Mouse (Mus musculus) embryonic facial prominence, embryonic 15.5 days (tissue): ENCODE measurements around the gene Per3. TPM values are rescaled to one million over a fixed set of nuclear protein-coding genes. Genes with fewer than 3 reads are reported as not detected.
A peak's percentile ranks its signal among the peaks of the same experiment; 100 is the strongest.

Source experiments
- ATAC-seq: fragments of 200-750 bp; cut with Nextera tagmentation; 2 replicates; pipeline ENCODE4 v1.8.0; 2017; ENCODE audit warnings: low read depth, moderate TSS enrichment; ENCODE audit not compliant: insufficient number of reproducible peaks, low FRiP score, low TSS enrichment
- H3K27ac ChIP-seq: fragments of 300-500 bp; sonication (generic); replicated peaks from 2 replicates; pipeline ENCODE4 v1.5.1; 2015; ENCODE audit warnings: mild to moderate bottlenecking, inconsistent platforms
- H3K27me3 ChIP-seq: fragments of 300-500 bp; sonication (generic); 2 replicates; pipeline ENCODE4 v1.6.1; 2015; ENCODE audit warnings: inconsistent platforms
- H3K36me3 ChIP-seq: fragments of 300-500 bp; sonication (generic); 2 replicates; pipeline ENCODE4 v1.6.1; 2015; ENCODE audit warnings: mild to moderate bottlenecking, inconsistent platforms
- H3K4me1 ChIP-seq: fragments of 300-500 bp; sonication (generic); 2 replicates; pipeline ENCODE4 v1.6.1; 2015; ENCODE audit warnings: inconsistent platforms
- H3K4me2 ChIP-seq: fragments of 300-500 bp; sonication (generic); replicated peaks from 2 replicates; pipeline ENCODE4 v1.6.1; 2015; ENCODE audit warnings: mild to moderate bottlenecking, inconsistent platforms
- H3K4me3 ChIP-seq: fragments of 300-500 bp; sonication (generic); replicated peaks from 2 replicates; pipeline ENCODE4 v1.5.1; 2015; ENCODE audit warnings: mild to moderate bottlenecking, inconsistent platforms
- H3K9ac ChIP-seq: fragments of 300-500 bp; sonication (generic); 2 replicates; pipeline ENCODE4 v1.6.1; 2015; ENCODE audit warnings: inconsistent platforms
- H3K9me3 ChIP-seq: fragments of 300-500 bp; sonication (generic); replicated peaks from 2 replicates; pipeline ENCODE4 v1.6.1; 2016; ENCODE audit warnings: inconsistent platforms
- WGBS: fragments of 180-500 bp; shearing (Covaris S2); methylation state at CpG from one replicate; pipeline ENCODE4 v1.1.7; 2015; 5-methylcytosine and 5-hydroxymethylcytosine counted together
- polyA plus RNA-seq: library from polyadenylated mRNA; unstranded; fragments of >200 nt; fragmentation: Nextera tagmentation; extraction: Ambion mirVana; gene quantifications from 2 replicates; pipeline ENCODE4 v1.2.1, GENCODE M21; 2015

The Per3 gene
- polyA plus RNA-seq, 1 experiment from 2014 or later, result 6.8 TPM

DNA sequence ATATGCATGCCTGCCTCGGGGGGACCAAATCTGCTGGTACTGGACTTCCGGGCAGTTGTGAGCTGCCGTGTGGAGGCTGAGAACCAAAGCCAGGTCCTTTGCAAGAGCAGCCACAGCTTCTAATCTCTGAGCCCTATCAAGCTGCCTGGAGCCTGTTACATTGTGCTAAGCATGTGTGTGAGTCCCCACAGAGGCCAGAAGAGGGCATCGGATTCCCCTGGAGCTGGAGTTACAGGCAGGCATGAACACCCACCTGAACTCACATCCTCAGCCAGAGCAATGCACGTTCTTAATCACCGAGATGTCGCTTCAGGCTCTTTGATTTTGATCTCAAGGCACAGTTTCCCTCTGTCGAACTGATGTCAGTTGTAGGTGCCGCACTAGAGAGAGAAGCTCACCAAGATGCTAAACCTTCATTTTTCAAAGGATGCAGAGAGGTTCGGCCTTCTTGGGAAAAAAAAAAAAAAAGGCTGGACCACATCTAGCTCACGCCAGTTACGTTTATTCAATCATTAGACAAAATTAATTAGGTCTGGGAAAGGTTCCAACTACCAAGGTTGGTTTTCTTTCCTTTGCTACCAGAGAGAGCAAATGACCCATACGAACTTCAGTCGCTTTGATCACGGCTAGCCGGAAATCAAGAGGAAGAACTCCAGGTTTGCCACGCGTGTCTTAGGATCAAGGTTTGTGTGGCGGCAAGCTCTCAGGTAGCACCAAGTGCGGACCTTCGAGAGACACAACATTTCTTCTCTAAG is 66.1 kb downstream of the Per3 start:
- no peak for ATAC-seq
- 83% methylated on average over 21 of the region's 21 CpGs for WGBS
- Histone ChIP-seq H3K4me3 (no peak overlapping the region), H3K9ac (no peak overlapping the region), H3K27me3 (no peaks in the 10 kb centered on the region), H3K27ac (no peak overlapping the region), H3K9me3 (no peaks in the 10 kb centered on the region), H3K36me3 (no peaks in the 10 kb centered on the region), H3K4me2 (no peak overlapping the region), H3K4me1 (no peaks in the 10 kb centered on the region)

DNA sequence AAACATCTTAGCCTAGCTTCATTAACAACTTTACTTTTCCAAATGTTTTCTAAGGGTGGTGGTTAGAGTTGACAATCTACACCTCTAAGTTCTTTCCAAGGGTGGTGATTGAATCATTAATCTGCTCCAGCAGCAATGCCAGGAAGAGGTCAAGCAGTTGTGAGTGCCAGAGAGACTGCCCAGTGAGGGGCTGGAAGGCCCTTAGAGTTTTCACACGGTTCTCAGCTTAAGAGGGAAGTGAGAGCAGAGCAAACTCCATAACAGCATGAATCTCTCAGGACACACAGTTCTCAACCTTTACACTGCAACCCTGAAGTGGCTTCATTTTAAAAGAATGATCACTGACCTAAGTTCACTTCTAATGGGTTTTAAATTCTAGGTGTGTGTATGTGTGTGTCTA is 69.3 kb downstream of the Per3 start:
- ATAC-seq, result no peak
- Histone ChIP-seq H3K4me3 (no peak overlapping the region), H3K27me3 (no peaks in the 10 kb centered on the region), H3K9me3 (no peaks in the 10 kb centered on the region), H3K4me2 (no peak overlapping the region), H3K27ac (no peak overlapping the region), H3K36me3 (no peaks in the 10 kb centered on the region), H3K9ac (no peak overlapping the region), H3K4me1 (no peaks in the 10 kb centered on the region)
- 34% methylated on average over 1 of the region's 1 CpGs for WGBS

DNA sequence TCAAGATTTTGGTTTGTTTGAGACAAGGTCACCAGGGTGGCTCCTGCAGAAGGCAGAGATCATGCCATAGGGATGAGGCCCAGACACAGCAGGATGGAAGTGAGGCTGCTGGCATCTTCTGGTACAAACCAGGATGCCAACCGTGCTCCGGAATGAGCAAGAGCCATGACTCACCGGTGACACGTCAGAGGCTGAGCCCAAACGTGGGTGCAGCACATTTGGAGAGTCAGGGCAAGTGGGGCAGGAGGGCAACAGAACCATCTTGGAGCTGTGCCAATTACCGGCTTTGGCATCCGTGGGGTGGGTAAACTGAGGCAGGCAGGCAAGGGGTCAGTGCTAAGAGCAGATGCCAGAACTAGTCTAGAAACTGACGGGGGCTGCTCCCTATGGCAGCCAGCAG is 71.2 kb downstream of the Per3 start:
- no peaks in the 10 kb centered on the region for H3K27me3 ChIP-seq
- H3K9ac ChIP-seq, result no peak overlapping the region
- no peak overlapping the region for H3K4me2 ChIP-seq
- no peak overlapping the region for H3K4me3 ChIP-seq
- H3K9me3 ChIP-seq, result no peaks in the 10 kb centered on the region
- ATAC-seq, result no peak
- H3K27ac ChIP-seq, result no peak overlapping the region
- H3K36me3 ChIP-seq, result no peaks in the 10 kb centered on the region
- no peaks in the 10 kb centered on the region for H3K4me1 ChIP-seq
- WGBS, result 76% methylated on average over 8 of the region's 8 CpGs

- Histone ChIP-seq H3K36me3 (no peaks in the 10 kb centered on the region), H3K27ac (no peak overlapping the region), H3K9me3 (no peaks in the 10 kb centered on the region), H3K9ac (no peak overlapping the region), H3K4me2 (no peak overlapping the region), H3K4me1 (peaks cover 5% of the 10 kb centered on the region), H3K4me3 (no peak overlapping the region), H3K27me3 (no peaks in the 10 kb centered on the region)
- WGBS, result 83% methylated on average over 8 of the region's 8 CpGs
- no peak for ATAC-seq
Measured at GRCm38 (mm10) chr4:150968956-150969355, 75.5 kb downstream of the Per3 start.

GRCm38 (mm10) chr4:150966556-150966955 is 77.9 kb downstream of the Per3 start:
- Histone ChIP-seq H3K9me3 (no peaks in the 10 kb centered on the region), H3K4me1 (peaks cover 5% of the 10 kb centered on the region), H3K9ac (no peak overlapping the region), H3K4me3 (no peak overlapping the region), H3K27ac (no peak overlapping the region), H3K4me2 (no peak overlapping the region), H3K27me3 (no peaks in the 10 kb centered on the region), H3K36me3 (no peaks in the 10 kb centered on the region)
- ATAC-seq, result no peak
- 18% methylated on average over 7 of the region's 7 CpGs for WGBS

- Histone ChIP-seq H3K4me3 (no peak overlapping the region), H3K9ac (no peak overlapping the region), H3K4me2 (no peak overlapping the region), H3K36me3 (no peaks in the 10 kb centered on the region), H3K4me1 (peaks cover 5% of the 10 kb centered on the region), H3K9me3 (no peaks in the 10 kb centered on the region), H3K27me3 (no peaks in the 10 kb centered on the region), H3K27ac (no peak overlapping the region)
- WGBS, result 72% methylated on average over 11 of the region's 11 CpGs
- ATAC-seq, result no peak
Measured at GRCm38 (mm10) chr4:150965555-150965951, 78.9 kb downstream of the Per3 start.

DNA sequence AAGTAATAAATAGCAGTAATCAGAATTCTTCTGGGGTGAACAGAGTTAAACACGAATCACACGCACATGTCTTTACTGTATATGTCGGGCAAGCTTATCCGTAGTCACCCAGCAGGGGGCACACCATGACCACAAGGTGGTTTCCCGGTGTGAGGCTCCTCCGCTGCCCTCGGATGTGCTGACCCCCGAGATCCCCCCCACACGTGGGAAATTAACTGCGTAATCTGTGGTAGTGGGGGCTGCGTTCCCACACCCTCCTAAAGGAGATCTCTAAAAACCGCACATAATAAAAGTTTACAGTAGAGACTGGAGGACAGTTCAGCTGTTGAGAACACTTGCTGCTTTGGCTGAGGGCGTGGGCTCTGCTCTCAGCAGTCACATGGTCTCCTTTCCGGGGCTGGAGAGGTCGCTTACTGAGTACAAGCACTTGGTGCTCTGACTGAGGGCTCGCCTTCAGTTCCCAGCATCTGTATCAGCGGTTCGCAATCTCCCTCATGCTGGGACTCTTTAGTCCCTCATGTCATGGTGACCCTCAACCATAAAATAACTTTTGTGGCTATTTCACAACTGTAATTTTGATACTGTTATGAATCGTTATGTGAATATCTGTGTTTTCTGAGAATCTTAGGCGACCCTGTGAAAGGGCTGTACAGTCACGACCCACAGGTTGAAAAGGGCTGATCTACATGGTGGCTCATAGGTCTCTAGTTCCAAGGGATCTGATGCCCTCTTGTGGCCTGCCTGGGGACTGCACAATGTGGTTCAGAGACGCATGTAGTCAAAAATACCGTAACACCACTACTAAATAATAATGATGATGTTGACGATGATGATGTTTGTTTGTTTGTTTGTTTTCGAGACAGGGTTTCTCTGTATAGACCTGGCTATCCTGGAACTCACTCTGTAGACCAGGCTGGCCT is 79.6 kb downstream of the Per3 start:
- H3K27ac ChIP-seq, result 0 out of 2 replicates have a peak overlapping the region, but pooled peaks have one; percentile 11
- H3K4me2 ChIP-seq, result peak overlapping the region; percentile 44
- no peaks in the 10 kb centered on the region for H3K36me3 ChIP-seq
- WGBS, result 11% methylated on average over 25 of the region's 25 CpGs
- peaks cover 5% of the 10 kb centered on the region for H3K4me1 ChIP-seq
- no peaks in the 10 kb centered on the region for H3K9me3 ChIP-seq
- H3K4me3 ChIP-seq, result peak overlapping the region; percentile 22
- ATAC-seq, result no peak
- H3K9ac ChIP-seq, result no peak overlapping the region
- no peaks in the 10 kb centered on the region for H3K27me3 ChIP-seq

GRCm38 (mm10) chr4:150963711-150964110 is 80.8 kb downstream of the Per3 start:
- H3K27me3 ChIP-seq, result no peaks in the 10 kb centered on the region
- no peak for ATAC-seq
- no peak overlapping the region for H3K27ac ChIP-seq
- WGBS, result 59% methylated on average over 2 of the region's 2 CpGs
- no peak overlapping the region for H3K4me2 ChIP-seq
- no peak overlapping the region for H3K4me3 ChIP-seq
- no peak overlapping the region for H3K9ac ChIP-seq
- H3K9me3 ChIP-seq, result no peaks in the 10 kb centered on the region
- no peaks in the 10 kb centered on the region for H3K36me3 ChIP-seq
- peaks cover 5% of the 10 kb centered on the region for H3K4me1 ChIP-seq

DNA sequence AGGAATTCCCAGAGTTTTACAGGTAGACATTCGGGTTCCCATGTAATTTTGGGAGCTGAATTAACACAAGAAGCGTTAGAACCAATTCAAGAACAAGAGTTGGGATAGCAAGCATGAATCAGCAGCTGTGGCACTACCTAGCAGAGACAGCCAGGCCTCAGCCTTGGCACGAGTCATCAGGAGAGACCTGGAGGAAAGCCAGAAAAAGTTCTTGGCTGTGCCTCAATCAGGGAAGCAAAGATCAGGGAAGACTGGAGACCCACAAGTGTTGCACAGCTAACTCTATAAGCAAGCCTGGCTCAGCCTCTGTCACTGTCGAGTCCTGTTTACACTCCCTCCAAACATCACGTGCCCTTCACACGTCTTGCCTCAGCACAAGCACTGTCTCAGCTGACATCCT is 82.2 kb downstream of the Per3 start:
- Histone ChIP-seq H3K4me2 (no peak overlapping the region), H3K4me1 (peaks cover 5% of the 10 kb centered on the region), H3K9me3 (no peaks in the 10 kb centered on the region), H3K36me3 (no peaks in the 10 kb centered on the region), H3K9ac (no peak overlapping the region), H3K27me3 (no peaks in the 10 kb centered on the region), H3K27ac (no peak overlapping the region), H3K4me3 (no peak overlapping the region)
- 50% methylated on average over 6 of the region's 6 CpGs for WGBS
- no peak for ATAC-seq

DNA sequence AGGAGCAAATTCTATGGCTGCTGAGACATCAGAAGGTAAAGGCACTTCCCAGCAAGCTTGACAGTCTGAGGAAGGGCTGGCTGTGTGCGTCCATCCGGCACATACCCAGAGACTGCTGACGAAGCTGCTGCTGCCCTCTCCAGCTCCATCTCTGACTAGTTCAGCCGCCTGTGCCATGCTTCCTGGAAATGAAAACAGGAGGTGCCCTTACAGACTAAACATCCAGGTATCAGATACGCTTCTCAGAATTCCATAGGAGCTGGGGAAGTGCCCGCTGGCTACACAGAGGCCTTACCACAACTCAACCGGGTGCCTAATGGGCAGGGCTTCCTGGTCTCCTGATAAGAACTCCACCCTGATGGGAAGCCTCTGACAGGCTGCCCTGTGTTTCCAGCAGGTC is 85.9 kb downstream of the Per3 start:
- Histone ChIP-seq H3K27ac (no peak overlapping the region), H3K4me2 (no peak overlapping the region), H3K36me3 (no peaks in the 10 kb centered on the region), H3K27me3 (no peaks in the 10 kb centered on the region), H3K4me3 (no peak overlapping the region), H3K9ac (no peak overlapping the region), H3K9me3 (no peaks in the 10 kb centered on the region), H3K4me1 (peaks cover 4% of the 10 kb centered on the region; the same call in 1 of the 2 replicates)
- WGBS, result 78% methylated on average over 7 of the region's 7 CpGs
- ATAC-seq, result no peak

- H3K4me2 ChIP-seq, result no peak overlapping the region
- no peaks in the 10 kb centered on the region for H3K9me3 ChIP-seq
- H3K27ac ChIP-seq, result no peak overlapping the region
- no peaks in the 10 kb centered on the region for H3K36me3 ChIP-seq
- H3K4me3 ChIP-seq, result no peak overlapping the region
- H3K9ac ChIP-seq, result no peak overlapping the region
- no peaks in the 10 kb centered on the region for H3K27me3 ChIP-seq
- peaks cover 4% of the 10 kb centered on the region; the same call in 1 of the 2 replicates for H3K4me1 ChIP-seq
- 17% methylated on average over 1 of the region's 1 CpGs for WGBS
- ATAC-seq, result no peak
Measured at GRCm38 (mm10) chr4:150957106-150957458, 87.4 kb downstream of the Per3 start.
